In the genomic region with DNA sequence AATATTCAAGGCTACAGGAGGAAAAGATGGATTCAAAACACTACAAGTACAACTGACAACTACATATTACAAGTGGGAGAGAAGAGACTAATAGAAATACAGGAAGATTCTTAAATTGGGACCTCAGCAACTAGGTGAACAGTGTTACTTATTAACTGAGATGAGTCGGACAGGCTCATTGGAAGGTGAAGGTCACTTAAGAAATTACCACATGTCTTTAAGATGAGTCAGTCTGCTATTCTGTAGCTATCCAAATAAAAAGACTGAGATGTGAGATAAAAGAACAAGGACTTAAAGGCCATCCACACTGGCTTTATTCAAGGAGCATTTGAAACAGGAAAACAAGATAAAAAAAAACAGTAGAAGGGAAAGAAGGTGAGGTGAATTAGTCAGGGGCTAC, we compare ENCODE assay signal across 16 mouse cellular contexts.
"Had no signal": no experiment of that assay in that cellular context is flagged by ENCODE, and none has a peak within 500 bp of the region (broad histone marks: within the 10 kb centered on the region; RNA-seq: fewer than 3 reads in every experiment).

No protein-coding gene starts in this region.

- H3K4me3 ChIP-seq: midbrain, embryonic 10.5 days; midbrain, embryonic 13.5 days; midbrain, embryonic 15.5 days; neural tube, embryonic 12.5 days had no signal

- H3K27me3 ChIP-seq: midbrain, embryonic 13.5 days; midbrain, embryonic 15.5 days; neural tube, embryonic 12.5 days had no signal

- H3K36me3 ChIP-seq: midbrain, embryonic 10.5 days; midbrain, embryonic 13.5 days; midbrain, embryonic 15.5 days; neural tube, embryonic 12.5 days had no signal

- H3K9ac ChIP-seq: lung, embryonic 14.5 days; midbrain, embryonic 13.5 days; midbrain, embryonic 15.5 days; neural tube, embryonic 12.5 days had no signal

- H3K9me3 ChIP-seq: midbrain, embryonic 10.5 days; midbrain, embryonic 13.5 days; midbrain, embryonic 15.5 days; neural tube, embryonic 12.5 days had no signal

- ATAC-seq: midbrain, embryonic 13.5 days; midbrain, embryonic 15.5 days had no signal

- H3K4me1 ChIP-seq: midbrain, embryonic 10.5 days; midbrain, embryonic 13.5 days; midbrain, embryonic 15.5 days; neural tube, embryonic 12.5 days had no signal

- DNase-seq: lung, adult 18-20 months; lung, embryonic 14.5 days; lung, postnatal 10 days; lung, postnatal 4 days; retina, postnatal 1 day; right cerebral cortex, adult 18-20 months; right cerebral cortex, postnatal 25 days; right cerebral cortex, postnatal 4 days; spleen, adult 18-20 months; thymus, adult 18-20 months; thymus, postnatal 14 days; thymus, postnatal 36 days had no signal

- H3K27ac ChIP-seq: midbrain, embryonic 10.5 days; midbrain, embryonic 13.5 days; midbrain, embryonic 15.5 days; neural tube, embryonic 12.5 days had no signal

- H3K4me2 ChIP-seq: lung, embryonic 14.5 days; midbrain, embryonic 13.5 days; midbrain, embryonic 15.5 days; neural tube, embryonic 12.5 days had no signal
